Mouse (Mus musculus): ENCODE measurements around the gene Akap3. TPM values are rescaled to one million over a fixed set of nuclear protein-coding genes. Genes with fewer than 3 reads are reported as not detected.

The Akap3 gene
- polyA plus RNA-seq (2012; ENCODE audit: insufficient read depth, insufficient read length, missing spikeins): 0.42 and 1.0 TPM in 2 replicates

- Histone ChIP-seq H3K27ac (ENCODE audit: insufficient read depth, low read depth, low read length) (peak within 1 kb of the TSS; percentile 67), H3K4me1 (ENCODE audit: control insufficient read depth, insufficient read depth, low read length) (peaks cover 25% of the 10 kb centered on the region), H3K4me3 (ENCODE audit: insufficient read depth, low read length) (peak within 1 kb of the TSS; percentile 29; the same call in 1 of the 2 replicates)
- TF ChIP-seq POLR2A (IDR thresholded peaks at IDR 0.05; ENCODE audit: borderline replicate concordance, low read depth, low read length) (no peak), CTCF (IDR thresholded peaks at IDR 0.05; ENCODE audit: low read depth, low read length) (no peak)
Observed at GRCm38 (mm10) chr6:126852881-126853280, at the start of gene Akap3. TSS of gene Akap3 (plus strand) at chr6:126853098.

- TF ChIP-seq CTCF (IDR thresholded peaks at IDR 0.05; ENCODE audit: low read depth, low read length) (no peak), POLR2A (IDR thresholded peaks at IDR 0.05; ENCODE audit: borderline replicate concordance, low read depth, low read length) (no peak)
- no peak overlapping the region for H3K4me3 ChIP-seq (ENCODE audit: insufficient read depth, low read length)
- peaks cover 6% of the 10 kb centered on the region for H3K4me1 ChIP-seq (ENCODE audit: control insufficient read depth, insufficient read depth, low read length)
- no peak overlapping the region for H3K27ac ChIP-seq (ENCODE audit: insufficient read depth, low read depth, low read length)
Observed at GRCm38 (mm10) chr6:126806783-126807182, 46.1 kb upstream of the Akap3 start.

DNA sequence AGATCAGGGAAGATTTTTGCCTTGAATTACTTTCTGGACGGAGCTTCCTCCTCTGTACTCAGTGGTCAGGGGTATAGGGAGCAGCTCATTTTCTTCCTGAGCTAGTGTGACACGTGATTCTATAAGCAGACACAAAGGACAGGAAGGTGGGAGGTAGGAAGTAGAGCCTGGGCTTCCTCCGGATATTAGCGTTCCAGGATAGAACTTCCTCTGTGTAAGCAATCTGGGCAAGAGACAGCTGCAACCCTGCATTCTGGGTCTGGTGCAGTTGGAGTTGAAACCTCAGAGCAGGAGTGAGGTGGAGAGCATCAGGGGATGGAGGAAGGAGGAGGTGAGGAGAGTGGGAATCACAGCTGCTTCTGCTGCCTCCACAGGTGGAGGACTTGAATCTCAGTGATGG, 44.8 kb upstream of the Akap3 start:
- TF ChIP-seq POLR2A (IDR thresholded peaks at IDR 0.05; ENCODE audit: borderline replicate concordance, low read depth, low read length) (no peak), CTCF (IDR thresholded peaks at IDR 0.05; ENCODE audit: low read depth, low read length) (no peak)
- Histone ChIP-seq H3K4me3 (ENCODE audit: insufficient read depth, low read length) (peak overlapping the region; percentile 4; the same call in 1 of the 2 replicates), H3K4me1 (ENCODE audit: control insufficient read depth, insufficient read depth, low read length) (peaks cover 8% of the 10 kb centered on the region), H3K27ac (ENCODE audit: insufficient read depth, low read depth, low read length) (peak overlapping the region; percentile 25; the same call in 1 of the 2 replicates)

DNA sequence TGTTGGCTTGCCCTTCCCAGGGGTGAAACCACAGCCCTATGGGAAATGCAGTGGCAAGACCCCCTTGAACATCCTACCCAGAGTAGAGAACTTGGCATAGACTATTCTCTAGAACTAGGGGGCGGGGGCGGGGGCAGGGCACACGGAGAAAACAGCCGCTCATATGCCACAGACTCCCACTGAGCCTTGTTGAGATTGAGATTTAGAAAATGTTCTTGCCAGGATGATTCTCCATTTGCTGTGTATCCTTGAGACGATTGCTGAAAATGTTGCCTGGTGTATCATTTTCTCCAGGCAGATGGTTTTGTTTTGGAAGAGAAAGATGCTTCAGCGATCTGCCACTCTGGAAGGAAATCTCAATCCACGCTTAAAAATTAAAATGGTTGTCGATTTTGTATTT, 44.3 kb upstream of the Akap3 start:
- H3K4me1 ChIP-seq (ENCODE audit: control insufficient read depth, insufficient read depth, low read length): peaks cover 8% of the 10 kb centered on the region
- no peak for TF ChIP-seq POLR2A (IDR thresholded peaks at IDR 0.05; ENCODE audit: borderline replicate concordance, low read depth, low read length)
- no peak for TF ChIP-seq CTCF (IDR thresholded peaks at IDR 0.05; ENCODE audit: low read depth, low read length)
- H3K4me3 ChIP-seq (ENCODE audit: insufficient read depth, low read length): peak overlapping the region; percentile 4; the same call in 1 of the 2 replicates
- no peak overlapping the region for H3K27ac ChIP-seq (ENCODE audit: insufficient read depth, low read depth, low read length)

DNA sequence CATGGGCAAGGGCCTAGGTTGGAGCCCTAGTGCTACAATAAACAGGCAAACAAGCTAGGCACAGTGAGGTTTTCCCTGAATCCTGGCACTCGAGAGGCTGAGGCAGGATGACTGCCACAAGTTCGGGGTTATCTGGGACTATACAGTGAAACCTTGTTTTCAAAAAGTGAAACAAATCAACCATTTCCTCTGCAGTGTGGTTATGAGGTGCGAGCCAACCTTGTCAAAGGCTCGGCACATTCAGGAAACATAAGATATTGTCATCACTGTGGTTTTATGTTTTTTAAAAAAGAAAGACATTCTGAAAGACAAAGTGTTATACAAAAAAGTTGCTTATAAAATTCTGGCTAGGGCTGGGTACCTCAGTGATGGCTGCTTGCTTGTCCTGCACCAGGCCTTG, 41.4 kb upstream of the Akap3 start:
- no peak overlapping the region for H3K27ac ChIP-seq (ENCODE audit: insufficient read depth, low read depth, low read length)
- no peak overlapping the region for H3K4me3 ChIP-seq (ENCODE audit: insufficient read depth, low read length)
- TF ChIP-seq CTCF (IDR thresholded peaks at IDR 0.05; ENCODE audit: low read depth, low read length): no peak
- no peak for TF ChIP-seq POLR2A (IDR thresholded peaks at IDR 0.05; ENCODE audit: borderline replicate concordance, low read depth, low read length)
- H3K4me1 ChIP-seq (ENCODE audit: control insufficient read depth, insufficient read depth, low read length): peaks cover 8% of the 10 kb centered on the region

- H3K27ac ChIP-seq (ENCODE audit: insufficient read depth, low read depth, low read length): no peak overlapping the region
- H3K4me1 ChIP-seq (ENCODE audit: control insufficient read depth, insufficient read depth, low read length): 0 out of 2 replicates have a peak, but pooled peaks cover 2% of the 10 kb centered on the region
- TF ChIP-seq POLR2A (IDR thresholded peaks at IDR 0.05; ENCODE audit: borderline replicate concordance, low read depth, low read length): no peak
- TF ChIP-seq CTCF (IDR thresholded peaks at IDR 0.05; ENCODE audit: low read depth, low read length): no peak
- H3K4me3 ChIP-seq (ENCODE audit: insufficient read depth, low read length): no peak overlapping the region
Observed at GRCm38 (mm10) chr6:126815206-126815750, 37.6 kb upstream of the Akap3 start.

GRCm38 (mm10) chr6:126816338-126816737, 36.6 kb upstream of the Akap3 start:
- Histone ChIP-seq H3K4me1 (ENCODE audit: control insufficient read depth, insufficient read depth, low read length) (0 out of 2 replicates have a peak, but pooled peaks cover 2% of the 10 kb centered on the region), H3K4me3 (ENCODE audit: insufficient read depth, low read length) (no peak overlapping the region), H3K27ac (ENCODE audit: insufficient read depth, low read depth, low read length) (no peak overlapping the region)
- TF ChIP-seq CTCF (IDR thresholded peaks at IDR 0.05; ENCODE audit: low read depth, low read length) (no peak), POLR2A (IDR thresholded peaks at IDR 0.05; ENCODE audit: borderline replicate concordance, low read depth, low read length) (no peak)

GRCm38 (mm10) chr6:126823087-126823486, 29.8 kb upstream of the Akap3 start:
- Histone ChIP-seq H3K4me3 (ENCODE audit: insufficient read depth, low read length) (no peak overlapping the region), H3K27ac (ENCODE audit: insufficient read depth, low read depth, low read length) (no peak overlapping the region), H3K4me1 (ENCODE audit: control insufficient read depth, insufficient read depth, low read length) (no peaks in the 10 kb centered on the region)
- TF ChIP-seq CTCF (IDR thresholded peaks at IDR 0.05; ENCODE audit: low read depth, low read length): no peak
- TF ChIP-seq POLR2A (IDR thresholded peaks at IDR 0.05; ENCODE audit: borderline replicate concordance, low read depth, low read length): no peak

GRCm38 (mm10) chr6:126836628-126837027, 16.3 kb upstream of the Akap3 start:
- no peak overlapping the region for H3K4me3 ChIP-seq (ENCODE audit: insufficient read depth, low read length)
- no peak for TF ChIP-seq CTCF (IDR thresholded peaks at IDR 0.05; ENCODE audit: low read depth, low read length)
- no peak for TF ChIP-seq POLR2A (IDR thresholded peaks at IDR 0.05; ENCODE audit: borderline replicate concordance, low read depth, low read length)
- H3K4me1 ChIP-seq (ENCODE audit: control insufficient read depth, insufficient read depth, low read length): peaks cover 15% of the 10 kb centered on the region
- H3K27ac ChIP-seq (ENCODE audit: insufficient read depth, low read depth, low read length): peak overlapping the region; percentile 40
